Mouse (Mus musculus) NIH3T3 (cell line): ENCODE results near the gene Bysl.

Experiments
- DNase-seq: peaks from one replicate; pipeline ENCODE4 v3.0.0-alpha.2; 2012; ENCODE audit warnings: low read depth

Bysl gene

DNA sequence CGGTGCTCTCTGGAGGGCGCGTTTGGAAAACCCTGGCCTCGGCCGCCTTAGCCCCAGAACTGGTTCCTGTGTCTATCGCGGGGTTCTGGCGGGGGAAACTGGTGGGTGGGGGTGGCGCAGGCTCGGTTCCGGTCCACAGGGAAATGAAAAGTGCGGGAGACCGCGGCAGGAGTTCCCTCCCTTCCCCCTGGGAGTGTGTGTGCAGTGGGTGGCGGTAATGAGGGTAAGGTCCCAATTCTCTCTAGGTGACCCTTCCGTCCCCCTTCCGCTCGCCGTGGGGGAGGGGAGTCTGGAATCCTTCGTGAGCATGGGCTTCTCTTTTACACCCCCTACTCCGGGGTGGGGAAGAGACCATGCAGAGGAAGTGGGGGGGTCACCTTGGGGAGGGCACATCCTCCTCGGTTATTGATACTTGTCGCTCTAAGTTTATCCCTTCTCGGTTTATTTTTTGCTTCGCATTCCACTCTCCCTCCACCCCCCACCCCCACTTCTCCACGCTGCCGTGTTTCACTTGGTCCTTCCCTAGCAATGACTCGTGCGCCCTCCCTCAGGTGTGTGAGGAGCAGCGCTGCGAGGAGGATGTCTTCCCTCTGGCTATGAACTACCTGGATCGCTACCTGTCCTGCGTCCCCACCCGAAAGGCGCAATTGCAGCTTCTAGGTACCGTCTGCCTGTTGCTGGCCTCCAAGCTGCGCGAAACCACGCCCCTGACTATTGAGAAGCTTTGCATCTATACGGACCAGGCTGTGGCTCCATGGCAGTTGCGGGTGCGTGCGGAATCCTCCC is 16.9 kb downstream of the Bysl start:
- peak; percentile 49 for DNase-seq

GRCm38 (mm10) chr17:47593854-47594182 is 17.5 kb downstream of the Bysl start:
- DNase-seq = no peak

DNA sequence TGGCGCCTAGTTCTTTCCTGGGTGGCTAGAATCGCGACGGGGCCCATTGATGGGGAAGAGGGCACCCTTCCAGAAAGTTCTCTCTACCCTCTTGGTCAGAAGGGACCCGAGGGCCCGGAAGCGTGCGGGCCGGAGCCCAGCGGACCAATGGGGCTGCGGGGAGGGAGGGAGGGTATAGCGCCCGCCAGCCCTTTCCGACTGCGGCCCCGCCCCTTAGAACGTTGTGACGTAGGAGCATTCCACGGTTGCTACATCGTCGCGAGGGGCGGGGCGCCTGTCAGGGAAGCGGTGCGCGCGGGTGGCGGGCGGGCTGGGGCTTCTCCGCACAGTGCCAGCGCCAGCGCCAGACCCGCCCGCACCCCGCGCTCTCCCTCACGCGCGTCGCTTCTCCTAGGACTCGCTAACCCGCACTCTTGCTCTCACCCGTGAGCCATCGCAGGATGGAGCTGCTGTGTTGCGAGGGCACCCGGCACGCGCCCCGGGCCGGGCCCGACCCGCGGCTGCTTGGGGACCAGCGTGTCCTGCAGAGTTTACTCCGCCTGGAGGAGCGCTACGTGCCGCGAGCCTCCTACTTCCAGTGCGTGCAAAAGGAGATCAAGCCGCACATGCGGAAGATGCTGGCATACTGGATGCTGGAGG is 18.0 kb downstream of the Bysl start:
- DNase-seq = peak; percentile 99

DNA sequence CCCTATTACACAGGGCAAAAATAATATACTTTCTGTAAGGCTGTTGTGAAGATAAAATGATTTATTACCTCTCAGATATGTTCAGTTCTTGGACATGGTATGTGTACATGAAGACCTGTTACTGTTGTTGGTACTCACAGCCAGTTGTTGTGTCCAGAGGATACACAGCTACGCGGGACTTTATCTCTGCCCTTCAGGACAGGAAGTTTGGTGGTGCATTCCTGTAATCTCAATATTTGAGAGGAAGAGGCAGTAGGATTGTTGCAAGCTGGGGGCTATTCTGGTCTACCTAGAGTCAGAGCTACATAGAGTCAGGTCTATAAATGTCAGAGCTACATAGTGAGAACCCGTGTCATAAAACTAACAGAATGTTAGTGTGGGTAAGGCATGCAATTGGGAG is 20.2 kb downstream of the Bysl start:
- no peak for DNase-seq

DNA sequence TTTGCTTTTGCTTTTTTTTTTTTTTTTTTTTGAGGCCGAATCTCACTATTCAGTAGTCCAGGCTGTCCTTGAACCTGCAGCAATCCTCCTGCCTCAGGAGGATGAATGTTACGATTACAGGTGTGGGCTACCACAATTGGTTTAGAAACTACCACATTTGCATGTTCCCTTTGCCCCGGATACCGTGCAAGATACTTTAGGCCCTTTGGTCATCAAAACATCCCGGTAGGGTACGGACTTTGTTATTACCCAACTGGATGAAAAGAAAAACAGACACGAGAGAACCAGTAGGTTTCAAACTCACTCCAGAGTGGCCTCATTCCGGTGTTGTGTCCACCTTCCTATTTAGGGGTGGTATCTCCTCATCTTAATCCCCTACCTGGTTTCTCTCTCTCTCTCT is 22.8 kb downstream of the Bysl start:
- no peak for DNase-seq

- no peak for DNase-seq
Observed at GRCm38 (mm10) chr17:47580962-47581361, 30.3 kb downstream of the Bysl start.

GRCm38 (mm10) chr17:47578655-47579054 is 32.6 kb downstream of the Bysl start:
- no peak for DNase-seq

- no peak for DNase-seq
Observed at GRCm38 (mm10) chr17:47574830-47575229, 36.5 kb downstream of the Bysl start.

- DNase-seq = no peak
Observed at GRCm38 (mm10) chr17:47574028-47574427, 37.3 kb downstream of the Bysl start.

GRCm38 (mm10) chr17:47572436-47572835 is 38.9 kb downstream of the Bysl start:
- no peak for DNase-seq

DNA sequence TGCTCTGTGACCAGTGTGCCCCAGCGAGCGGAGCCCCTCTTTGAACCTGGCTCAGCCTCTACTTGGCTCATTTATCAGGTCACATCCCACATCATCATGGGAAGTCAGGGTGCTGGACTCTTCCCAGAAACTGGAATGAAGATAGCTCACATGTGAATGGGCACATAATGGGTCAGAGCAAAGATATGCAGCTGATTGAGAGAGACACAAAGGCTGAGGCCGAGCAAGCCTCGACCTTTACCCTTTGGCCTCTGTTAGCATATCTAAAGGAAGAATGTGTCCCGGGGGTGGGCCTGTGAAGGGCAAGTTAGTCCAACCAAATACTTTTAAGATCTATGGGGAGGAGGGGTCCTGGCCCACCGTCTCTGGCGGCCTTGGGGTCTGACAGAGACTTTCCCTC is 39.7 kb downstream of the Bysl start:
- no peak for DNase-seq

GRCm38 (mm10) chr17:47568951-47569527 is 42.3 kb downstream of the Bysl start:
- DNase-seq = no peak

GRCm38 (mm10) chr17:47568389-47568788 is 42.9 kb downstream of the Bysl start:
- no peak for DNase-seq

DNA sequence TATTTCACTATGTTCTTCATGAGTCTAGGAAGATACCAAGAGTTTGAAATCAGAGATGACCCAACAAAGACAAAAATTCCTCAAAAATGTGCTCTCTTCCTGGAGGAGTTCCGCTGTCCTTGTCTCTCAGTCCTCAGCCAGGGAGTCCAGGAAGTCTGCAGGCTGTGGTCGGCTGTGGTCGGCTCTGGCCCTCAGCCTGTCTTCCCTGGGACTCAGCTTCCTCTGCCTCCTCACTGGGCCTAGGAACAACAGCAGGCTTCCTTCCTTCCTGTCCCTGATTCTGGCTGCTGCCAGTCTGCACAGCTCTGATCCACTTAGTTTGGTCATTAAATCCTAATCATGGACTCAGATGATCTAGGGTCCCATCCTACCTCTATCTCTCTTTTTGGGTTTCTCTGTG is 44.0 kb downstream of the Bysl start:
- DNase-seq = no peak

GRCm38 (mm10) chr17:47566133-47566532 is 45.2 kb downstream of the Bysl start:
- no peak for DNase-seq

DNA sequence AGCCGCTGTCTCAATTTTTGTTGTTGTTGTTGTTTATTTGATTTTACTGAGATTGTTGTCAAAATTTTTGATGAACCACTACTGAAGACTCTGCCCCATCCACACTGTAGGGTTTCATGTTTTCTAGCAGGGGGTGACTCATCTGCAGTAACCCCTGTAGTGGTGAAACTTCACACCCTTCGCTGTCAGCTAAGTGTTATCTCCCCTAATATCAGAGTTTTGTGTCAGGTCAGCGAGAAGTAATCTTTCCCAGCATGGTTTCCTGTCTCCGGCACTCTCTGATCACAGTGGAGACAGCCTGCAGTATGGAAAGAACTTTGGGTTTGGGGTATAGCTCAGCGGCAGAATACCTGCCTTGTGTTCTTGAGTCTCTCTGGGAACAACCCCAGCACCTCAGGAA is 46.7 kb downstream of the Bysl start:
- no peak for DNase-seq

GRCm38 (mm10) chr17:47562875-47563274 is 48.4 kb downstream of the Bysl start:
- DNase-seq = no peak

DNA sequence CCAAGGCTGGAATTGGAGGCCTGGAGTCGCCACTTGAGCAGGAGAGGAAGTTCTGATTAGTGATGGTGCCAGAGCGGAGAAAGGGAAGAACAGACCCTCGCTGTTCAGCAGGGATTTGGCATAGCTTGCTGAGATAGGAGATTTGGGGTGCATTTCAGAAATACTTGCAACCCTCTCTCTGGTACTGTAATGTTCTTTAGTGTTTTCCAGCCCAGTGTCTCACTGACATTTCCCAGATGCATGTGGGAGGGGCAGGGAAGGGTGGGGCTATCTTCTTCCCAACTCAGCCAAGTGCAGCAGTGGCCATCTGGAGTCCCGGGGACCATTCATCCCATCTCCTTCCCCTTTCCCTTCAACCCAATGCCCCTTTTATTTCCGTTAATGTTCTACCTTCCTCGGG is 51.6 kb downstream of the Bysl start:
- no peak for DNase-seq

DNA sequence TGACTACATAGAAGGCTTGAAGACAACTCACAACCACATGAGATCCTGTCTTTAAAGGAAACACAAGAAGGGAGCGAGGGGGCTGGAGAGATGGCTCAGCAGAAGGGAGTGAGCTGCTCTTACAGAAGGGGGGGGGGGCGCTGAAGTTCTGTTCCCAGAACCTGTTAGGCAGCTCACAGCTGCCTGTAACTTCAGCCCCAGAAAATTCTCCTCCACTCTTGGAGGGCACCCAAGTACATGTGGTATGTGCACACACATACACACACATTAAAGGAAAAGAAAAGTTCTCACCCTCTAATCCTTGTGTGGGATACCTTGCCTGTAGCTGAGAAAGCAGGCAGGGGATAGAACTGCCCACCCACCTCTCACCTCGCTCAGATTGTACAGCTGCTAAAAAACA is 54.1 kb downstream of the Bysl start:
- DNase-seq = no peak

DNA sequence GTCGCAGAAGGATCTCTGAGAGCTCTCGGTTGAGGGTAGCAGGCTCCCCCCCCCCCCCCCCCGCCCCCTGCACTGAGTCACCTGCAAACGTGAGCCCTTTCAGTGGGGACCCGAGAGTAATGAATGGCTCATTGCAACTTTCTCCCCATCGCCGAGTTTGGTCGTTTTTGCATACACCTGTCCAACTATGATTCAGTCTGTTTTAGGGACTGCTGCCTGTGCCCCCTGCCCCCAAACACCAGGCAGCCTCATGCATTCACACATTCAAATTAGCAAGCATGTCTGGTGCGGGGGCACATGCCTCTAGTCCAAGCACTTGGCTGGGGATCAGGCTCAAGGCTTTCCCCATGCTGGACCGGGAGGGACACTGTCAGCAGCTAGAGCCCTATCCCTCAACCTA is 56.7 kb downstream of the Bysl start:
- no peak for DNase-seq

- DNase-seq = no peak
Observed at GRCm38 (mm10) chr17:47552994-47553393, 58.3 kb downstream of the Bysl start.

DNA sequence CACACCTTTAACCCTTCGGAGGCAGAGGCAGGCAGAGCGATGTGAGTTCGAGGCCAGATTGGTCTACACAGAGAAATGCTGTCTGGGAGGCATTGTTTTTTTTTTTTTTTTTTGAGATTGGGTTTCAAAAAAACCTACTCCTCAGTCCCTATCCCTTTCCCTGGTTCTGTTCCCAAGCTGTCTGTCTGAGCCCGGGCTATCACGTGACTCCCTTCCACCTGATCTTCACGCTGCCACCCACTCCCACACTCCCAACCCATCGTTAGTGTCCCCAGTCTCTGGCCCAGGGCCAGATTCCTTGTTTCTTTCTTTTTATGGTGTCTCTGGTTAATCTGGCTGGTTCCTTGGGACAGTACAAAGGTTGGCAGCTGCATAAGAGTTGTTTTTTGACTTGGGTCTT is 60.2 kb downstream of the Bysl start:
- DNase-seq = no peak
